Mouse (Mus musculus) erythroblast, embryonic 14.5 days (primary cell): ENCODE data around the gene Dnajc27.

ENCODE experiments used
- GATA1 ChIP-seq: IDR thresholded peaks from 2 replicates; pipeline ENCODE4 v1.6.1; 2012; ENCODE audit warnings: low read length, inconsistent platforms, mixed read lengths
- TAL1 ChIP-seq: IDR thresholded peaks from 3 replicates; pipeline ENCODE4 v1.6.1; 2012; ENCODE audit warnings: low read length, inconsistent platforms, mixed read lengths

GRCm38 (mm10) chr12:4078069-4078468 is 4.3 kb upstream of the Dnajc27 start:
- TF ChIP-seq TAL1: no peak
- TF ChIP-seq GATA1: no peak
